Mouse (Mus musculus) forebrain, embryonic 14.5 days (tissue): ENCODE results near the gene Xlr4b. TPM values are rescaled to one million over a fixed set of nuclear protein-coding genes. Genes with fewer than 3 reads are reported as not detected.
"Not testable (repeated sequence)": the region's sequence is repeated elsewhere in the genome, so short reads cannot be mapped to it uniquely, and the experiment has no call there.

Experiments
- ATAC-seq: fragments of 200-750 bp; cut with Nextera tagmentation; 2 replicates; pipeline ENCODE4 v1.8.0; 2017; ENCODE audit warnings: mild to moderate bottlenecking, moderate library complexity
- DNase-seq: peaks from one replicate; pipeline ENCODE4 v3.0.0-alpha.2; 2015; ENCODE audit warnings: low spot score
- H3K27ac ChIP-seq: fragments of 300-500 bp; sonication (generic); 2 replicates; pipeline ENCODE4 v1.5.1; 2014; ENCODE audit warnings: low read depth, mild to moderate bottlenecking, control low read depth, low read length, moderate library complexity
- H3K27me3 ChIP-seq: fragments of 300-500 bp; sonication (generic); replicated peaks from 2 replicates; pipeline ENCODE4 v1.6.1; 2014; ENCODE audit warnings: low read length, control low read depth, mixed read lengths; ENCODE audit not compliant: control insufficient read depth, insufficient read depth
- H3K36me3 ChIP-seq: fragments of 300-500 bp; sonication (generic); 2 replicates; pipeline ENCODE4 v1.6.1; 2014; ENCODE audit warnings: low read length, control low read depth; ENCODE audit not compliant: control insufficient read depth, insufficient read depth
- H3K4me1 ChIP-seq: fragments of 300-500 bp; sonication (generic); 2 replicates; pipeline ENCODE4 v1.6.1; 2014; ENCODE audit warnings: antibody characterized with exemption, low read length, control low read depth; ENCODE audit not compliant: control insufficient read depth, insufficient read depth
- H3K4me2 ChIP-seq: fragments of 300-500 bp; sonication (generic); 2 replicates; pipeline ENCODE4 v1.6.1; 2014; ENCODE audit warnings: mild to moderate bottlenecking, control low read depth, low read length
- H3K4me3 ChIP-seq: fragments of 300-500 bp; sonication (generic); 2 replicates; pipeline ENCODE4 v1.5.1; 2014; ENCODE audit warnings: low read depth, low read length, control low read depth
- H3K9ac ChIP-seq: fragments of 300-500 bp; sonication (generic); 2 replicates; pipeline ENCODE4 v1.6.1; 2014; ENCODE audit warnings: mild to moderate bottlenecking, low read length, control low read depth, moderate library complexity
- H3K9me3 ChIP-seq: fragments of 300-500 bp; sonication (generic); replicated peaks from 2 replicates; pipeline ENCODE4 v1.6.1; 2016; ENCODE audit warnings: low read length, control low read depth, mixed read lengths; ENCODE audit not compliant: control insufficient read depth
- WGBS: fragments of 180-500 bp; shearing (Covaris S2); extraction: QIAGEN DNeasy Blood & Tissue Kit; methylation state at CpG from one replicate; pipeline ENCODE4 v1.1.7; 2014; 5-methylcytosine and 5-hydroxymethylcytosine counted together
- polyA plus RNA-seq: library from polyadenylated mRNA; unstranded; fragments of >200 nt; fragmentation: Nextera tagmentation; extraction: Ambion mirVana; gene quantifications from 2 replicates; pipeline ENCODE4 v1.2.1, GENCODE M21; 2014

Gene Xlr4b
- polyA plus RNA-seq, 1 experiment from 2014 or later: 0.37 TPM

- H3K4me3 ChIP-seq, H3K9ac ChIP-seq, H3K27me3 ChIP-seq, DNase-seq, ATAC-seq, H3K9me3 ChIP-seq, H3K4me2 ChIP-seq, H3K36me3 ChIP-seq, H3K27ac ChIP-seq, H3K4me1 ChIP-seq: not testable (repeated sequence)
- WGBS: 90% methylated on average over 1 of the region's 2 CpGs
These were observed 48.3 kb downstream of the Xlr4b start for GRCm38 (mm10) chrX:73262428-73262827.

- WGBS: 89% methylated on average over 14 of the region's 14 CpGs
- H3K9ac ChIP-seq, H3K9me3 ChIP-seq, DNase-seq, H3K4me2 ChIP-seq, H3K27ac ChIP-seq, H3K27me3 ChIP-seq, H3K36me3 ChIP-seq, H3K4me1 ChIP-seq, ATAC-seq, H3K4me3 ChIP-seq: not testable (repeated sequence)
These were observed 51.1 kb downstream of the Xlr4b start, which contains the start of gene Xlr3c for GRCm38 (mm10) chrX:73265270-73265669. Gene Xlr3c (minus strand): TSS chrX:73265390.

Other genes with a start within 250 kb of the Xlr4b start
- 0.76 and 0.87 TPM in 2 replicates for gene Zfp185, start 227.0 kb upstream of the Xlr4b start, polyA plus RNA-seq
- not detected in 2 replicates for gene Pnma5, start 177.2 kb upstream of the Xlr4b start, polyA plus RNA-seq
- gene Pnma3, start 149.5 kb upstream of the Xlr4b start, polyA plus RNA-seq: 1.3 and 1.7 TPM in 2 replicates
- gene Xlr4a, start 131.9 kb upstream of the Xlr4b start, polyA plus RNA-seq: 0.43 and 0.69 TPM in 2 replicates
- gene Xlr3a, start 117.2 kb upstream of the Xlr4b start, polyA plus RNA-seq: 2.5 and 6.9 TPM in 2 replicates
- gene Gm14685, start 97.3 kb upstream of the Xlr4b start, polyA plus RNA-seq: 0.22 and 0.84 TPM in 2 replicates
- gene Xlr5b, start 65.5 kb upstream of the Xlr4b start, polyA plus RNA-seq: not detected in 2 replicates
- 0.28 and 0.63 TPM in 2 replicates for gene DXBay18, start 64.9 kb upstream of the Xlr4b start, polyA plus RNA-seq
- not detected in 2 replicates for gene Spin2d, start 37.3 kb upstream of the Xlr4b start, polyA plus RNA-seq
- gene Xlr3b, start 22.1 kb upstream of the Xlr4b start, polyA plus RNA-seq: 10.6 and 43.5 TPM in 2 replicates
- 18.8 and 24.6 TPM in 2 replicates for gene F8a, start 14.0 kb downstream of the Xlr4b start, polyA plus RNA-seq
- 0.54 TPM in 1 of 2 replicates, not detected in the other for gene Xlr4c, start 28.8 kb downstream of the Xlr4b start, polyA plus RNA-seq
- not detected in 2 replicates for gene Xlr3c, start 51.1 kb downstream of the Xlr4b start, polyA plus RNA-seq
- gene Xlr5a, start 78.6 kb downstream of the Xlr4b start, polyA plus RNA-seq: not detected in 2 replicates
- not detected in 2 replicates for gene Xlr5c, start 78.6 kb downstream of the Xlr4b start, polyA plus RNA-seq
- gene Gm45015, start 122.5 kb downstream of the Xlr4b start, polyA plus RNA-seq: not detected in 2 replicates
- gene Zfp275, start 128.3 kb downstream of the Xlr4b start, polyA plus RNA-seq: 14.4 and 15.2 TPM in 2 replicates
- gene Gm18336, start 184.4 kb downstream of the Xlr4b start, polyA plus RNA-seq: not detected in 2 replicates
- 0.39 and 0.48 TPM in 2 replicates for gene Zfp92, start 196.8 kb downstream of the Xlr4b start, polyA plus RNA-seq
- gene Trex2, start 221.0 kb downstream of the Xlr4b start, polyA plus RNA-seq: not detected in 2 replicates
- 64.2 TPM in 2 replicates for gene Haus7, start 244.7 kb downstream of the Xlr4b start, polyA plus RNA-seq